Mouse (Mus musculus) kidney, postnatal 0 days (tissue): ENCODE measurements around the gene Rfpl4b. TPM values are rescaled to one million over a fixed set of nuclear protein-coding genes. Genes with fewer than 3 reads are reported as not detected.

Experiments
- ATAC-seq: fragments of 200-750 bp; cut with Nextera tagmentation; replicated peaks from 2 replicates; pipeline ENCODE4 v1.8.0; 2017; ENCODE audit warnings: low read depth, moderate number of reproducible peaks, moderate TSS enrichment, moderate library complexity; ENCODE audit not compliant: low FRiP score
- DNase-seq: peaks from one replicate; pipeline ENCODE4 v3.0.0-alpha.2; 2016; ENCODE audit warnings: low spot score
- H3K27ac ChIP-seq: fragments of 300-500 bp; sonication (generic); 2 replicates; pipeline ENCODE4 v1.5.1; 2014; ENCODE audit warnings: mild to moderate bottlenecking
- H3K27me3 ChIP-seq: fragments of 300-500 bp; sonication (generic); 2 replicates; pipeline ENCODE4 v1.6.1; 2014; ENCODE audit warnings: low read length, mixed read lengths; ENCODE audit not compliant: insufficient read depth
- H3K36me3 ChIP-seq: fragments of 300-500 bp; sonication (generic); 2 replicates; pipeline ENCODE4 v1.6.1; 2014; ENCODE audit warnings: low read length, mixed read lengths; ENCODE audit not compliant: insufficient read depth
- H3K4me1 ChIP-seq: fragments of 300-500 bp; sonication (generic); replicated peaks from 2 replicates; pipeline ENCODE4 v1.6.1; 2014; ENCODE audit warnings: antibody characterized with exemption, low read length, mixed read lengths; ENCODE audit not compliant: insufficient read depth
- H3K4me2 ChIP-seq: fragments of 300-500 bp; sonication (generic); 2 replicates; pipeline ENCODE4 v1.6.1; 2014; ENCODE audit warnings: mild to moderate bottlenecking, low read length, moderate library complexity, mixed read lengths
- H3K4me3 ChIP-seq: fragments of 300-500 bp; sonication (generic); replicated peaks from 2 replicates; pipeline ENCODE4 v1.5.1; 2014; ENCODE audit warnings: low read depth, low read length
- H3K9ac ChIP-seq: fragments of 300-500 bp; sonication (generic); 2 replicates; pipeline ENCODE4 v1.6.1; 2014; ENCODE audit warnings: low read depth, low read length
- H3K9me3 ChIP-seq: fragments of 300-500 bp; sonication (generic); replicated peaks from 2 replicates; pipeline ENCODE4 v1.6.1; 2016; ENCODE audit warnings: low read length, inconsistent platforms, mixed read lengths
- CTCF ChIP-seq: IDR thresholded peaks from 2 replicates; pipeline ENCODE4 v1.5.1; 2016; ENCODE audit warnings: antibody characterized with exemption, low read depth, mild to moderate bottlenecking, moderate library complexity
- WGBS: fragments of 180-500 bp; shearing (Covaris S2); extraction: QIAGEN DNeasy Blood & Tissue Kit; methylation state at CpG from one replicate; pipeline ENCODE4 v1.1.7; 2014; 5-methylcytosine and 5-hydroxymethylcytosine counted together
- polyA plus RNA-seq: library from polyadenylated mRNA; unstranded; fragments of >200 nt; fragmentation: Nextera tagmentation; extraction: Ambion mirVana; gene quantifications from 2 replicates; pipeline ENCODE4 v1.2.1, GENCODE M21; 2015

The Rfpl4b gene
- polyA plus RNA-seq, 1 experiment from 2014 or later, result not detected

GRCm38 (mm10) chr10:38804047-38804446 lies 17.5 kb downstream of the Rfpl4b start:
- Histone ChIP-seq H3K4me3 (no peak overlapping the region), H3K27me3 (no peaks in the 10 kb centered on the region), H3K4me1 (no peaks in the 10 kb centered on the region), H3K9ac (no peak overlapping the region), H3K9me3 (no peaks in the 10 kb centered on the region), H3K4me2 (no peak overlapping the region), H3K36me3 (no peaks in the 10 kb centered on the region), H3K27ac (no peak overlapping the region)
- ATAC-seq (no peak), DNase-seq (no peak)
- 92% methylated on average over 8 of the region's 8 CpGs for WGBS
- TF ChIP-seq CTCF, result no peak

DNA sequence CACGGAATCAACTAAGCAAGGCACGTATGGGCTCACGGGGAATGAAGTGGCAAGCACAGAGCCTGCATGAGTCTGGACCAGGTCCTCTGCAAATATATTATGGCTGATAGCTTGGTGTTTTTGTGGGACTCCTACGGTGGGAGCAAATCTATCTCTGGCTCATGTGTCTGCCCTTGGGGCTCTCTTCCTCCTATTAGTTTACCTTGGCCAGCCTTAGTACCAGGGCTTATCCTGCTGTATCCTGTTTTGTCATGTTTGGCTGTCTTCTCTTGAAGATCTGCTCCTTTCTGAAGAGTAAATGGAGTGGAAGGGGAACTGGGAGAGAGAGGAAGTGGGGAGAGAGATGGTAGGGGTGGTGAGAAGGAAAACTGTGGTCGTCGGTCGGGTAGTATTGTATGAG lies 18.3 kb downstream of the Rfpl4b start:
- no peak for DNase-seq
- Histone ChIP-seq H3K4me1 (no peaks in the 10 kb centered on the region), H3K9me3 (no peaks in the 10 kb centered on the region), H3K27me3 (no peaks in the 10 kb centered on the region), H3K4me2 (no peak overlapping the region), H3K36me3 (no peaks in the 10 kb centered on the region), H3K4me3 (no peak overlapping the region), H3K27ac (no peak overlapping the region), H3K9ac (no peak overlapping the region)
- no peak for TF ChIP-seq CTCF
- no peak for ATAC-seq
- WGBS, result 87% methylated on average over 7 of the region's 7 CpGs

- Histone ChIP-seq H3K27me3 (no peaks in the 10 kb centered on the region), H3K4me1 (no peaks in the 10 kb centered on the region), H3K27ac (no peak overlapping the region), H3K9ac (no peak overlapping the region), H3K4me3 (no peak overlapping the region), H3K4me2 (no peak overlapping the region), H3K36me3 (no peaks in the 10 kb centered on the region), H3K9me3 (no peaks in the 10 kb centered on the region)
- ATAC-seq (no peak), DNase-seq (no peak)
- no peak for TF ChIP-seq CTCF
- WGBS, result 51% methylated on average over 3 of the region's 3 CpGs
Observed at GRCm38 (mm10) chr10:38788612-38789011, 33.0 kb downstream of the Rfpl4b start.

Other genes starting within 250 kb of the Rfpl4b start
- 46.0 and 46.3 TPM in 2 replicates for gene Lama4, start 143.7 kb upstream of the Rfpl4b start, polyA plus RNA-seq